Mouse (Mus musculus): ENCODE measurements around the gene Slc27a4.

Gene Slc27a4

GRCm38 (mm10) chr2:29856451-29857260, 54.2 kb downstream of the Slc27a4 start:
- no peak for DNase-seq (ENCODE audit: low spot score)

- no peak for DNase-seq (ENCODE audit: low spot score)
Measured at GRCm38 (mm10) chr2:29857341-29857740, 54.9 kb downstream of the Slc27a4 start.

GRCm38 (mm10) chr2:29857967-29858366, 55.5 kb downstream of the Slc27a4 start:
- DNase-seq (ENCODE audit: low spot score) = no peak

- DNase-seq (ENCODE audit: low spot score) = no peak
Measured at GRCm38 (mm10) chr2:29858748-29859473, 56.5 kb downstream of the Slc27a4 start.

- no peak for DNase-seq (ENCODE audit: low spot score)
Measured at GRCm38 (mm10) chr2:29865125-29865524, 62.7 kb downstream of the Slc27a4 start.

All from layer of hippocampus, adult 9-10 months (tissue).